Mouse (Mus musculus): ENCODE results near the gene Kdsr. TPM values are rescaled to one million over a fixed set of nuclear protein-coding genes. Genes with fewer than 3 reads are reported as not detected.

Gene Kdsr
- polyA plus RNA-seq, 1 experiment from 2014 or later: 13.4 TPM

DNA sequence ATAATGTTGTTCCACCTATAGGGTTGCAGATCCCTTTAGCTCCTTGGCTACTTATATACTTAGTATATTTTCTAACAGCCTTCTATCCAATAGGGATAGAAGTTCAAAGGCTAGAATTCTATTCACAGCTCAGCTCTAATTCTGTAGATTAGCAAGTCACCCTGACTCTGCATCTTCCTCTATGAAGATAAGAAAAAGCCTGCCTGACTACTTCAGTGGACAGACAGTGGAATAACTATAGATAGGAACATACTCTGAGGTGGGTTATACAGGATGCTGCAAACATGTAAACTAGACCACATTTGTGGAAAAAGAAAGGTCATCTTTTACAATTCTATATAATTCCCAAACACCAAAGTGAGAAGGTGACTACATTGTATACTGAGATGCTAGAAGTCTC is 66.9 kb downstream of the Kdsr start:
- Histone ChIP-seq H3K4me1 (ENCODE audit: control insufficient read depth, insufficient read depth, low read length) (no peaks in the 10 kb centered on the region), H3K9ac (ENCODE audit: low read depth, low read length) (no peak overlapping the region), H3K4me3 (ENCODE audit: low read depth, low read length) (no peak overlapping the region), H3K4me2 (ENCODE audit: low read depth, low read length) (no peak overlapping the region), H3K9me3 (ENCODE audit: control insufficient read depth, low read length) (no peaks in the 10 kb centered on the region), H3K27me3 (replicated peaks; ENCODE audit: control insufficient read depth, insufficient read depth, low read length) (no peaks in the 10 kb centered on the region), H3K36me3 (ENCODE audit: control insufficient read depth, insufficient read depth, low read length) (no peaks in the 10 kb centered on the region), H3K27ac (replicated peaks; ENCODE audit: low read depth, low read length) (no peak overlapping the region)
- ATAC-seq (ENCODE audit: low read depth) (no peak), DNase-seq (ENCODE audit: low spot score) (no peak)

GRCm38 (mm10) chr1:106690887-106691286 is 68.6 kb downstream of the Kdsr start:
- H3K9ac ChIP-seq (ENCODE audit: low read depth, low read length): no peak overlapping the region
- no peak overlapping the region for H3K4me2 ChIP-seq (ENCODE audit: low read depth, low read length)
- H3K27me3 ChIP-seq (replicated peaks; ENCODE audit: control insufficient read depth, insufficient read depth, low read length): no peaks in the 10 kb centered on the region
- no peaks in the 10 kb centered on the region for H3K4me1 ChIP-seq (ENCODE audit: control insufficient read depth, insufficient read depth, low read length)
- H3K4me3 ChIP-seq (ENCODE audit: low read depth, low read length): no peak overlapping the region
- no peak for DNase-seq (ENCODE audit: low spot score)
- H3K9me3 ChIP-seq (ENCODE audit: control insufficient read depth, low read length): no peaks in the 10 kb centered on the region
- no peak overlapping the region for H3K27ac ChIP-seq (replicated peaks; ENCODE audit: low read depth, low read length)
- WGBS: 83% methylated on average over 6 of the region's 6 CpGs
- H3K36me3 ChIP-seq (ENCODE audit: control insufficient read depth, insufficient read depth, low read length): no peaks in the 10 kb centered on the region
- no peak for ATAC-seq (ENCODE audit: low read depth)

DNA sequence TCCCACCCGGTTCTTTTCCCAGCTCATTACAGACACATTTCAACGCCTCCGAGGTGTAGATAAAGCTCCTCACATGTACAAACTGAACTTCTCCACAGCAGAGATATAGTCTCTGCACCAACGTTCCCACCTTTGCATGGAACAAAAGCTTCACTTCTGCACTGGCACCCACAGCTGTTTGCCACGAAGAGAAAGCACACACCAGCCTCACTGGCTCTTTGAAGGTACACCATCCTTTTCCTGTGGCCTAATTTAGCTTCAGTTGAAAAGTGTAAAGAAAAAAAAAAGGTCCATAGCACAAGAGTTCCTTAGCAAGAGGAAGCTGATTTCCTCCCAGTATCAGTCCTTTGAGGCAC is 71.4 kb downstream of the Kdsr start:
- Histone ChIP-seq H3K4me3 (ENCODE audit: low read depth, low read length) (no peak overlapping the region), H3K9me3 (ENCODE audit: control insufficient read depth, low read length) (no peaks in the 10 kb centered on the region), H3K4me1 (ENCODE audit: control insufficient read depth, insufficient read depth, low read length) (no peaks in the 10 kb centered on the region), H3K27me3 (replicated peaks; ENCODE audit: control insufficient read depth, insufficient read depth, low read length) (no peaks in the 10 kb centered on the region), H3K36me3 (ENCODE audit: control insufficient read depth, insufficient read depth, low read length) (no peaks in the 10 kb centered on the region), H3K4me2 (ENCODE audit: low read depth, low read length) (no peak overlapping the region), H3K27ac (replicated peaks; ENCODE audit: low read depth, low read length) (no peak overlapping the region), H3K9ac (ENCODE audit: low read depth, low read length) (no peak overlapping the region)
- WGBS: 84% methylated on average over 5 of the region's 5 CpGs
- ATAC-seq (ENCODE audit: low read depth): no peak
- no peak for DNase-seq (ENCODE audit: low spot score)

DNA sequence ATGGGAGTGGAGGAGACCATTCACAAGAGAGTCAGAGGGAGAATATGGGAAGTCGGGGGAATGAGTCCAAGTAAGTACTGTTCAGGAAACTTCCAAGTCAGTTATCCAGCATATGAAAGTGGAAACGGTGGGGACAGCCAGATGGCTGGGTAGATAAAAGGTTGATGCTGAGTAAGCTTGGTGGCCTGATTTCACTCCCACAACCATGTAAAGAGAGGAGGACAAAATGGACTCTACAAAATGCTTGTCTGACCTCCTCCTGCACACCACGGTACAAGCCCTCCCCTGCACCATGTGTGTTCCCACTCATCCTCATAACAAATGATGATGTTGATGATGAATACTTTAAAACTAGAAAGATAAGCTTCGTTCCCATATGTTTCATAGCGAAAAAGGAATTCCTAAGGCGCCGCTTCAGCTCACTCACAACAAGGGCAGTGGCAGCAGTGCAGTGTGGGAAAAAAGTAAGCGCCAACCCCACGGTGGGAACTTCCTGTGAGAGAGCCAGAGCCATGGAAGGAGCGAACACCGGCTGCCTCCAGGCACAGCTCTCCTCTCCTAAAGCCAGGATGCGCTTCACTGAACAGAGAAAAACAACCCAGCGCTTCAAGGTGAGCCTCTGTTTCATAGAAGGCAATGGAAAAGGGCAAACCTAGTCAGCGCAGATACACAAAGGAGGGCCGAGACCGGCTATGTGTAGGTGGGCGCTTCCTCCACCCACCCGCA is 71.9 kb downstream of the Kdsr start:
- H3K27ac ChIP-seq (replicated peaks; ENCODE audit: low read depth, low read length): no peak overlapping the region
- H3K4me3 ChIP-seq (ENCODE audit: low read depth, low read length): no peak overlapping the region
- H3K27me3 ChIP-seq (replicated peaks; ENCODE audit: control insufficient read depth, insufficient read depth, low read length): no peaks in the 10 kb centered on the region
- H3K9ac ChIP-seq (ENCODE audit: low read depth, low read length): no peak overlapping the region
- H3K36me3 ChIP-seq (ENCODE audit: control insufficient read depth, insufficient read depth, low read length): no peaks in the 10 kb centered on the region
- no peaks in the 10 kb centered on the region for H3K9me3 ChIP-seq (ENCODE audit: control insufficient read depth, low read length)
- 76% methylated on average over 18 of the region's 18 CpGs for WGBS
- no peak for ATAC-seq (ENCODE audit: low read depth)
- DNase-seq (ENCODE audit: low spot score): no peak
- H3K4me1 ChIP-seq (ENCODE audit: control insufficient read depth, insufficient read depth, low read length): no peaks in the 10 kb centered on the region
- H3K4me2 ChIP-seq (ENCODE audit: low read depth, low read length): no peak overlapping the region

- no peak overlapping the region for H3K4me2 ChIP-seq (ENCODE audit: low read depth, low read length)
- no peaks in the 10 kb centered on the region for H3K4me1 ChIP-seq (ENCODE audit: control insufficient read depth, insufficient read depth, low read length)
- no peak overlapping the region for H3K9ac ChIP-seq (ENCODE audit: low read depth, low read length)
- H3K9me3 ChIP-seq (ENCODE audit: control insufficient read depth, low read length): no peaks in the 10 kb centered on the region
- no peak overlapping the region for H3K27ac ChIP-seq (replicated peaks; ENCODE audit: low read depth, low read length)
- no peaks in the 10 kb centered on the region for H3K36me3 ChIP-seq (ENCODE audit: control insufficient read depth, insufficient read depth, low read length)
- ATAC-seq (ENCODE audit: low read depth) (no peak), DNase-seq (ENCODE audit: low spot score) (no peak)
- WGBS: 75% methylated on average over 2 of the region's 2 CpGs
- no peak overlapping the region for H3K4me3 ChIP-seq (ENCODE audit: low read depth, low read length)
- no peaks in the 10 kb centered on the region for H3K27me3 ChIP-seq (replicated peaks; ENCODE audit: control insufficient read depth, insufficient read depth, low read length)
These were observed 73.8 kb downstream of the Kdsr start for GRCm38 (mm10) chr1:106685702-106686101.

- ATAC-seq (ENCODE audit: low read depth): no peak
- Histone ChIP-seq H3K27ac (replicated peaks; ENCODE audit: low read depth, low read length) (no peak overlapping the region), H3K27me3 (replicated peaks; ENCODE audit: control insufficient read depth, insufficient read depth, low read length) (no peaks in the 10 kb centered on the region), H3K9ac (ENCODE audit: low read depth, low read length) (no peak overlapping the region), H3K4me1 (ENCODE audit: control insufficient read depth, insufficient read depth, low read length) (no peaks in the 10 kb centered on the region), H3K9me3 (ENCODE audit: control insufficient read depth, low read length) (no peaks in the 10 kb centered on the region), H3K36me3 (ENCODE audit: control insufficient read depth, insufficient read depth, low read length) (no peaks in the 10 kb centered on the region), H3K4me2 (ENCODE audit: low read depth, low read length) (no peak overlapping the region), H3K4me3 (ENCODE audit: low read depth, low read length) (no peak overlapping the region)
- WGBS: 78% methylated on average over 3 of the region's 3 CpGs
- no peak for DNase-seq (ENCODE audit: low spot score)
These were observed 75.0 kb downstream of the Kdsr start for GRCm38 (mm10) chr1:106684546-106684945.

DNA sequence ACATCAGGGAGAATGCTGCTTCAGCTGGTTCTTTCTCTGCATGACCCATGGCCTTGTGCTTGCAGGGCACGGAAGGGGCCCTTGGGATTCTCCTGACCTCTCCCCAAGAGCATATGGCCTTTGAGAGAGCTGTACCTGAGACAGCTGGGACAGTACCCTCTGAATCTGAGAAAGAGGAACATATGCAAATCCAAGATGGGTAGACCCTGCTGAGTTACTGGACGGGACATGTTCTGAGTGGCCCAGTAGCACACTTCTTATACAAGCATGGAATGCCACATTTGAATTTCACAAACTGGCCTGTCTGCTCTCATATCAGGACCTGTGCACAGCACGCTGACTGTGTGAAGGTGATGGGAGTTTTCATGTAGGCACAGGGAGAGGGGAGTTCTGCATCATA is 76.7 kb downstream of the Kdsr start:
- no peak overlapping the region for H3K4me2 ChIP-seq (ENCODE audit: low read depth, low read length)
- DNase-seq (ENCODE audit: low spot score) (no peak), ATAC-seq (ENCODE audit: low read depth) (no peak)
- H3K9ac ChIP-seq (ENCODE audit: low read depth, low read length): no peak overlapping the region
- no peak overlapping the region for H3K4me3 ChIP-seq (ENCODE audit: low read depth, low read length)
- no peaks in the 10 kb centered on the region for H3K9me3 ChIP-seq (ENCODE audit: control insufficient read depth, low read length)
- WGBS: 84% methylated on average over 3 of the region's 3 CpGs
- no peaks in the 10 kb centered on the region for H3K36me3 ChIP-seq (ENCODE audit: control insufficient read depth, insufficient read depth, low read length)
- H3K4me1 ChIP-seq (ENCODE audit: control insufficient read depth, insufficient read depth, low read length): no peaks in the 10 kb centered on the region
- H3K27me3 ChIP-seq (replicated peaks; ENCODE audit: control insufficient read depth, insufficient read depth, low read length): no peaks in the 10 kb centered on the region
- no peak overlapping the region for H3K27ac ChIP-seq (replicated peaks; ENCODE audit: low read depth, low read length)

DNA sequence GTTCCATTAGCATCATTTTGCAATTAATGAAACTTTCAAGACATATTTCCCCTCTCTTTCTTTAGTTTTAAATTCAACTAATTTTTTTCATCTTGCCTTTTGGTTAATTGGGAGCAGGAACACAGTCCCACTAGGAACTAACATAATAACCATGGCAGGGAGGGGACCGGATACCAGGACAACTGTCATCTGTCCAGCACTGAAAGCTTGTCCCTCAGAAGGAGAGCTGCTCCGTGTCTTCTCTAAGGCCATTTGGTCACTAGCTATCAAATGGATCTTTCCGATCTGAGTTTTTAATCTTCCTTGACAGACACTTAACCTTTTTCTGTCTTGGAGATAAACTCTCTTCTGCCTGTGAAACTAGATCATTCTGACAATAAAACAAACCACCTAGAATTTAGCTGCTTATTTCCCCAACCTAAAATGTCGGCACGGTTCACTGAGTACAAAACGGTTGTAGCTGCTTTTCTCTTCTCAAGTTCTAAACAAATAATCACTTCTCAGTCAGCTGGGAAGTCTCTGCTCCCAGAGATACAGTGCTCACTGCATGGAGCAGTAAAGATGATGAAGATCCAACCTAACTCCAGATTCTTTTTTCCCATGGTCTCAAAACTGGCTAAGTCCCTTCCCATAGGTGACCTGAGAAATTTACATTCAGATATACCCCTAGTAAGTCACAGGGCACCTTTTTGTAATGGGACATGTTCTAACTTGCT is 79.6 kb downstream of the Kdsr start:
- DNase-seq (ENCODE audit: low spot score) (no peak), ATAC-seq (ENCODE audit: low read depth) (no peak)
- H3K36me3 ChIP-seq (ENCODE audit: control insufficient read depth, insufficient read depth, low read length): no peaks in the 10 kb centered on the region
- H3K27me3 ChIP-seq (replicated peaks; ENCODE audit: control insufficient read depth, insufficient read depth, low read length): no peaks in the 10 kb centered on the region
- no peak overlapping the region for H3K9ac ChIP-seq (ENCODE audit: low read depth, low read length)
- WGBS: 62% methylated on average over 6 of the region's 6 CpGs
- no peak overlapping the region for H3K27ac ChIP-seq (replicated peaks; ENCODE audit: low read depth, low read length)
- no peak overlapping the region for H3K4me3 ChIP-seq (ENCODE audit: low read depth, low read length)
- H3K4me2 ChIP-seq (ENCODE audit: low read depth, low read length): no peak overlapping the region
- H3K9me3 ChIP-seq (ENCODE audit: control insufficient read depth, low read length): no peaks in the 10 kb centered on the region
- no peaks in the 10 kb centered on the region for H3K4me1 ChIP-seq (ENCODE audit: control insufficient read depth, insufficient read depth, low read length)

DNA sequence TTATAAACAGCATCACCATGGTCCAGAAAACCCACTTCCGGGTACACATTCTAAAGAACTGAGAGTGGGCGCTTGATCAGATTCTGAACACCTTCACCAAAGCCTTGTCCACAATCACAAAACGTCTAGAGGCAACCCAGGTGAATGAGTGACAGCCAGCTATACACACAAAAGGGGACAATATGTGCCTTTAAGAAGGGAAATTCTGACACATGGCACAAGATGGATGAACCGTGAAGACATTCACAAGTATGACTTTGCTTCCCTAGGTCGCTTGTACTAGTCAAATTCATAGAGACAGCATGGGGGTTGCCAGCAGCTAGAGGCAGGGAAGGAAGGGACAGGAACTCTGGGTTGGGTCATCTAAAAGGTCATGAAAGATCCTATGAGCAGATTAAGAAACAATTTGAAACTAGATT is 81.5 kb downstream of the Kdsr start:
- WGBS: 64% methylated on average over 5 of the region's 5 CpGs
- no peak overlapping the region for H3K4me2 ChIP-seq (ENCODE audit: low read depth, low read length)
- DNase-seq (ENCODE audit: low spot score): no peak
- H3K27me3 ChIP-seq (replicated peaks; ENCODE audit: control insufficient read depth, insufficient read depth, low read length): no peaks in the 10 kb centered on the region
- no peaks in the 10 kb centered on the region for H3K4me1 ChIP-seq (ENCODE audit: control insufficient read depth, insufficient read depth, low read length)
- no peak overlapping the region for H3K27ac ChIP-seq (replicated peaks; ENCODE audit: low read depth, low read length)
- no peak overlapping the region for H3K9ac ChIP-seq (ENCODE audit: low read depth, low read length)
- ATAC-seq (ENCODE audit: low read depth): no peak
- no peaks in the 10 kb centered on the region for H3K36me3 ChIP-seq (ENCODE audit: control insufficient read depth, insufficient read depth, low read length)
- H3K4me3 ChIP-seq (ENCODE audit: low read depth, low read length): no peak overlapping the region
- H3K9me3 ChIP-seq (ENCODE audit: control insufficient read depth, low read length): no peaks in the 10 kb centered on the region

All from embryonic facial prominence, embryonic 14.5 days (tissue).